Mouse (Mus musculus) lung, embryonic 14.5 days (tissue): Measurements from ENCODE around the gene Kcnk18. TPM values are rescaled to one million over a fixed set of nuclear protein-coding genes. Genes with fewer than 3 reads are reported as not detected.

Source experiments
- ATAC-seq: fragments of 200-750 bp; cut with Nextera tagmentation; 2 replicates; pipeline ENCODE4 v1.8.0; 2017; ENCODE audit warnings: mild to moderate bottlenecking, moderate TSS enrichment, moderate library complexity; ENCODE audit not compliant: insufficient read depth
- DNase-seq: peaks from one replicate; pipeline ENCODE4 v3.0.0-alpha.2; 2015
- H3K27ac ChIP-seq: fragments of 300-500 bp; sonication (generic); 2 replicates; pipeline ENCODE4 v1.5.1; 2014; ENCODE audit warnings: low read depth, mild to moderate bottlenecking, moderate library complexity
- H3K27me3 ChIP-seq: fragments of 300-500 bp; sonication (generic); 2 replicates; pipeline ENCODE4 v1.6.1; 2014; ENCODE audit warnings: low read length, control low read depth; ENCODE audit not compliant: insufficient read depth
- H3K36me3 ChIP-seq: fragments of 300-500 bp; sonication (generic); 2 replicates; pipeline ENCODE4 v1.6.1; 2014; ENCODE audit warnings: control low read depth; ENCODE audit not compliant: insufficient read depth
- H3K4me1 ChIP-seq: fragments of 300-500 bp; sonication (generic); 2 replicates; pipeline ENCODE4 v1.6.1; 2014; ENCODE audit warnings: antibody characterized with exemption, control low read depth; ENCODE audit not compliant: insufficient read depth
- H3K4me2 ChIP-seq: fragments of 300-500 bp; sonication (generic); 2 replicates; pipeline ENCODE4 v1.6.1; 2014; ENCODE audit warnings: mild to moderate bottlenecking
- H3K4me3 ChIP-seq: fragments of 300-500 bp; sonication (generic); 2 replicates; pipeline ENCODE4 v1.5.1; 2014; ENCODE audit warnings: low read depth, low read length
- H3K9ac ChIP-seq: fragments of 300-500 bp; sonication (generic); 2 replicates; pipeline ENCODE4 v1.6.1; 2014
- H3K9me3 ChIP-seq: fragments of 300-500 bp; sonication (generic); 2 replicates; pipeline ENCODE4 v1.6.1; 2016; ENCODE audit warnings: low read depth, low read length, control low read depth
- CTCF ChIP-seq: IDR thresholded peaks from 2 replicates; pipeline ENCODE4 v1.5.1; 2016; ENCODE audit warnings: antibody characterized with exemption, low read depth
- WGBS: fragments of 180-500 bp; shearing (Covaris S2); extraction: QIAGEN DNeasy Blood & Tissue Kit; methylation state at CpG from one replicate; pipeline ENCODE4 v1.1.7; 2014; 5-methylcytosine and 5-hydroxymethylcytosine counted together
- polyA plus RNA-seq: library from polyadenylated mRNA; unstranded; fragments of >200 nt; fragmentation: Nextera tagmentation; extraction: Ambion mirVana; gene quantifications from 2 replicates; pipeline ENCODE4 v1.2.1, GENCODE M21; 2014

Kcnk18 gene
- not detected in 2 replicates for polyA plus RNA-seq

- Histone ChIP-seq H3K36me3 (no peaks in the 10 kb centered on the region), H3K4me1 (no peaks in the 10 kb centered on the region), H3K27ac (no peak within 1 kb of the TSS), H3K9ac (no peak within 1 kb of the TSS), H3K4me2 (no peak within 1 kb of the TSS), H3K4me3 (no peak within 1 kb of the TSS), H3K9me3 (no peaks in the 10 kb centered on the region), H3K27me3 (no peaks in the 10 kb centered on the region)
- no peak for TF ChIP-seq CTCF
- no peak for ATAC-seq
- DNase-seq, result no peak
- WGBS, result 84% methylated on average over 8 of the region's 8 CpGs
These were observed at the start of gene Kcnk18 for GRCm38 (mm10) chr19:59218991-59219390. TSS of gene Kcnk18 (plus strand) at chr19:59219214.

- Histone ChIP-seq H3K4me3 (peak within 1 kb of the TSS; percentile 32), H3K9ac (no peak within 1 kb of the TSS), H3K27me3 (peaks cover 98% of the 10 kb centered on the region), H3K4me2 (peak within 1 kb of the TSS; percentile 53), H3K9me3 (no peaks in the 10 kb centered on the region), H3K27ac (no peak within 1 kb of the TSS), H3K36me3 (no peaks in the 10 kb centered on the region), H3K4me1 (no peaks in the 10 kb centered on the region; the same call in 1 of the 2 replicates)
- WGBS, result 2% methylated on average over 54 of the region's 54 CpGs
- no peak for TF ChIP-seq CTCF
- ATAC-seq, result no peak
- DNase-seq, result peak; percentile 32
These were observed 48.9 kb upstream of the Kcnk18 start, which contains the start of gene Vax1 for GRCm38 (mm10) chr19:59169936-59170765. TSS of gene Vax1 (minus strand) at chr19:59170056.

GRCm38 (mm10) chr19:59170766-59171095 is 48.3 kb upstream of the Kcnk18 start:
- Histone ChIP-seq H3K4me2 (no peak overlapping the region), H3K27ac (no peak overlapping the region), H3K27me3 (peaks cover 98% of the 10 kb centered on the region), H3K4me3 (peak overlapping the region; percentile 32), H3K36me3 (no peaks in the 10 kb centered on the region), H3K9ac (no peak overlapping the region), H3K4me1 (no peaks in the 10 kb centered on the region; the same call in 1 of the 2 replicates), H3K9me3 (no peaks in the 10 kb centered on the region)
- WGBS, result 1% methylated on average over 5 of the region's 6 CpGs
- DNase-seq (no peak), ATAC-seq (no peak)
- no peak for TF ChIP-seq CTCF

GRCm38 (mm10) chr19:59171151-59171870 is 47.7 kb upstream of the Kcnk18 start:
- Histone ChIP-seq H3K4me3 (no peak overlapping the region), H3K27ac (no peak overlapping the region), H3K27me3 (peaks cover 98% of the 10 kb centered on the region), H3K9ac (no peak overlapping the region), H3K9me3 (no peaks in the 10 kb centered on the region), H3K36me3 (no peaks in the 10 kb centered on the region), H3K4me1 (no peaks in the 10 kb centered on the region; the same call in 1 of the 2 replicates), H3K4me2 (no peak overlapping the region)
- 1% methylated on average over 37 of the region's 38 CpGs for WGBS
- DNase-seq (no peak), ATAC-seq (no peak)
- no peak for TF ChIP-seq CTCF

GRCm38 (mm10) chr19:59171871-59172245 is 47.2 kb upstream of the Kcnk18 start:
- H3K27ac ChIP-seq, result no peak overlapping the region
- no peaks in the 10 kb centered on the region; the same call in 1 of the 2 replicates for H3K4me1 ChIP-seq
- TF ChIP-seq CTCF, result no peak
- no peak overlapping the region for H3K4me2 ChIP-seq
- H3K27me3 ChIP-seq, result peaks cover 98% of the 10 kb centered on the region
- no peak overlapping the region for H3K9ac ChIP-seq
- H3K4me3 ChIP-seq, result no peak overlapping the region
- no peaks in the 10 kb centered on the region for H3K36me3 ChIP-seq
- ATAC-seq (no peak), DNase-seq (no peak)
- under 1% methylated on average over 19 of the region's 19 CpGs for WGBS
- H3K9me3 ChIP-seq, result no peaks in the 10 kb centered on the region

GRCm38 (mm10) chr19:59172781-59173180 is 46.2 kb upstream of the Kcnk18 start:
- Histone ChIP-seq H3K4me1 (no peaks in the 10 kb centered on the region; the same call in 1 of the 2 replicates), H3K36me3 (no peaks in the 10 kb centered on the region), H3K27ac (no peak overlapping the region), H3K9ac (no peak overlapping the region), H3K4me2 (no peak overlapping the region), H3K27me3 (peaks cover 98% of the 10 kb centered on the region), H3K4me3 (no peak overlapping the region), H3K9me3 (no peaks in the 10 kb centered on the region)
- TF ChIP-seq CTCF, result no peak
- WGBS, result 5% methylated on average over 3 of the region's 3 CpGs
- DNase-seq (no peak), ATAC-seq (no peak)
